Mouse (Mus musculus) heart, adult 11 months (tissue): ENCODE results near the gene Nnat.

Source experiments
- DNase-seq: peaks from one replicate; pipeline ENCODE4 v3.0.0; 2022

Gene Nnat

GRCm38 (mm10) chr2:157552158-157552886 is 7.6 kb upstream of the Nnat start:
- DNase-seq: peak; percentile 94

- DNase-seq: no peak
Observed at GRCm38 (mm10) chr2:157556074-157556698, 3.7 kb upstream of the Nnat start.

GRCm38 (mm10) chr2:157558051-157558450 is 1.8 kb upstream of the Nnat start:
- no peak for DNase-seq

- no peak for DNase-seq
Observed at GRCm38 (mm10) chr2:157558520-157558919, 1.4 kb upstream of the Nnat start.

GRCm38 (mm10) chr2:157559440-157559839 is 438 bp upstream of the Nnat start:
- no peak for DNase-seq

- no peak for DNase-seq
Observed at GRCm38 (mm10) chr2:157560302-157560701, 424 bp downstream of the Nnat start.

- DNase-seq: peak; percentile 99
Observed at GRCm38 (mm10) chr2:157561165-157561836, 1.4 kb downstream of the Nnat start.

- peak; percentile 86 for DNase-seq
Observed at GRCm38 (mm10) chr2:157563031-157563430, 3.2 kb downstream of the Nnat start.

GRCm38 (mm10) chr2:157564723-157565122 is 4.8 kb downstream of the Nnat start:
- peak; percentile 77 for DNase-seq

- no peak for DNase-seq
Observed at GRCm38 (mm10) chr2:157565446-157565845, 5.6 kb downstream of the Nnat start.

GRCm38 (mm10) chr2:157565898-157566259 is 6.0 kb downstream of the Nnat start:
- no peak for DNase-seq

GRCm38 (mm10) chr2:157566260-157566952 is 6.5 kb downstream of the Nnat start:
- peak; percentile 99 for DNase-seq

- peak; percentile 90 for DNase-seq
Observed at GRCm38 (mm10) chr2:157567235-157567961, 7.5 kb downstream of the Nnat start.

- DNase-seq: peak; percentile 71
Observed at GRCm38 (mm10) chr2:157568881-157569280, 9.0 kb downstream of the Nnat start.

GRCm38 (mm10) chr2:157569796-157570485 is 10.1 kb downstream of the Nnat start:
- peak; percentile 69 for DNase-seq

- peak; percentile 85 for DNase-seq
Observed at GRCm38 (mm10) chr2:157571224-157571832, 11.4 kb downstream of the Nnat start, which contains the start of gene Blcap. Gene Blcap, minus strand, starts transcription at chr2:157571274.

- DNase-seq: peak; percentile 80
Observed at GRCm38 (mm10) chr2:157572786-157573185, 12.9 kb downstream of the Nnat start.

GRCm38 (mm10) chr2:157585351-157585750 is 25.5 kb downstream of the Nnat start:
- peak; percentile 27 for DNase-seq

- DNase-seq: peak; percentile 68
Observed at GRCm38 (mm10) chr2:157596876-157597566, 37.1 kb downstream of the Nnat start.

GRCm38 (mm10) chr2:157601435-157601839 is 41.6 kb downstream of the Nnat start:
- DNase-seq: peak; percentile 91
